Mouse (Mus musculus) heart, postnatal 0 days (tissue): ENCODE measurements around the gene Ccr4.

ENCODE experiments used
- CTCF ChIP-seq: IDR thresholded peaks from 2 replicates; pipeline ENCODE4 v1.5.1; 2016; ENCODE audit warnings: antibody characterized with exemption, control low read depth, low read depth
- EP300 ChIP-seq: IDR thresholded peaks from 2 replicates; pipeline ENCODE4 v1.6.1; 2016; ENCODE audit warnings: antibody characterized with exemption, low read depth

- TF ChIP-seq EP300 (no peak), CTCF (no peak)
Measured at GRCm38 (mm10) chr9:114442225-114442624, 62.5 kb downstream of the Ccr4 start.
